Mouse (Mus musculus) CH12.LX (cell line): ENCODE measurements around the gene Prkg1.

ENCODE experiments used
- CTCF ChIP-seq, 2 experiments: IDR thresholded peaks in 1 of 2; conservative IDR thresholded peaks in 1 of 2; 2 replicates each; pipeline ENCODE4 v1.5.1; 2011 to 2012; ENCODE audit warnings: low read depth in 2 of 2, low read length in 2 of 2, improper control_type of control experiment in 1 of 2, inconsistent platforms in 1 of 2, mild to moderate bottlenecking in 1 of 2, moderate library complexity in 1 of 2
- EP300 ChIP-seq: IDR thresholded peaks from 2 replicates; pipeline ENCODE4 v1.6.1; 2011; ENCODE audit warnings: low read length, improper control_type of control experiment
- KAT2A ChIP-seq: IDR thresholded peaks from 2 replicates; pipeline ENCODE4 v1.6.1; 2012; ENCODE audit warnings: low read length, improper control_type of control experiment, inconsistent platforms; ENCODE audit not compliant: insufficient replicate concordance
- MXI1 ChIP-seq: IDR thresholded peaks from 2 replicates; pipeline ENCODE4 v1.6.1; 2011; ENCODE audit warnings: mild to moderate bottlenecking, low read depth, low read length, improper control_type of control experiment
- UBTF ChIP-seq: IDR thresholded peaks from 2 replicates; pipeline ENCODE4 v1.6.1; 2012; ENCODE audit warnings: low read depth, mild to moderate bottlenecking, inconsistent platforms, low read length, improper control_type of control experiment, moderate library complexity

GRCm38 (mm10) chr19:30549854-30550647 is 1214.8 kb downstream of the Prkg1 start:
- no peak for TF ChIP-seq MXI1
- no peak for TF ChIP-seq CTCF (conservative IDR thresholded peaks at IDR 0.05 in 1 of 2, IDR thresholded peaks at IDR 0.05 in 1 of 2; ENCODE audit: low read depth in 2 of 2, low read length in 2 of 2)
- TF ChIP-seq UBTF, result no peak
- no peak for TF ChIP-seq KAT2A
- TF ChIP-seq EP300, result no peak
